In genomic region chr7:6410043-6410442, GRCm38 (mm10) we compare ENCODE assay signal across 8 mouse cellular contexts. TPM values are rescaled to one million over a fixed set of nuclear protein-coding genes. Genes with fewer than 3 reads are reported as not detected.
DNase-seq lines count a peak whose midpoint lies in the region; ATAC-seq lines count a peak whose summit lies in the region.

Gm20715 (plus strand) TSS chr7:6410277.

- no peak within 1 kb of the TSS for H3K4me3 ChIP-seq in hindbrain, embryonic 12.5 days
- no peak within 1 kb of the TSS for H3K4me3 ChIP-seq in lung, embryonic 16.5 days (ENCODE audit: low read length)

- H3K4me2 ChIP-seq in hindbrain, embryonic 12.5 days (replicated peaks) = no peak within 1 kb of the TSS
- no peak within 1 kb of the TSS for H3K4me2 ChIP-seq in lung, embryonic 16.5 days (ENCODE audit: low read depth, low read length)

- peaks cover 1% of the 10 kb centered on the region; the same call in 1 of the 2 replicates for H3K4me1 ChIP-seq in hindbrain, embryonic 12.5 days
- H3K4me1 ChIP-seq in lung, embryonic 16.5 days (replicated peaks; ENCODE audit: control insufficient read depth, insufficient read depth, low read length) = no peaks in the 10 kb centered on the region

- peak; percentile 97 for DNase-seq in ES-CJ7 (ENCODE audit: low read depth, low spot score)
- DNase-seq in c-Kit-positive CD71-positive TER-119-negative erythroid progenitor cells, embryonic 14.5 days (ENCODE audit: low read depth) = peak; percentile 97
- DNase-seq in frontal cortex, postnatal 25 days (ENCODE audit: low spot score in 2 of 2) = peak; percentile 65 to 72
- DNase-seq in layer of hippocampus, adult 9-11 months = peak; percentile 73
- peak; percentile 91 for DNase-seq in ovary, postnatal 36 days (ENCODE audit: low spot score)
- peak; percentile 63 to 66 for DNase-seq in thymus, postnatal 36 days

- no peak within 1 kb of the TSS for H3K27ac ChIP-seq in hindbrain, embryonic 12.5 days
- H3K27ac ChIP-seq in lung, embryonic 16.5 days (ENCODE audit: low read length) = no peak within 1 kb of the TSS

- peak; percentile 57 for ATAC-seq in hindbrain, embryonic 12.5 days (ENCODE audit: low FRiP score)
- peak; percentile 98 for ATAC-seq in lung, embryonic 16.5 days (ENCODE audit: low read depth)

- H3K27me3 ChIP-seq in hindbrain, embryonic 12.5 days = 0 out of 2 replicates have a peak, but pooled peaks cover 4% of the 10 kb centered on the region
- no peaks in the 10 kb centered on the region for H3K27me3 ChIP-seq in lung, embryonic 16.5 days (ENCODE audit: control insufficient read depth, insufficient read depth, low read depth, low read length)

- 3% methylated on average over 17 of the region's 17 CpGs for WGBS in hindbrain, embryonic 12.5 days
- WGBS in lung, embryonic 16.5 days = 2% methylated on average over 17 of the region's 17 CpGs

- no peaks in the 10 kb centered on the region for H3K9me3 ChIP-seq in hindbrain, embryonic 12.5 days (replicated peaks)
- H3K9me3 ChIP-seq in lung, embryonic 16.5 days (ENCODE audit: control insufficient read depth, low read length) = no peaks in the 10 kb centered on the region

- H3K9ac ChIP-seq in hindbrain, embryonic 12.5 days = no peak within 1 kb of the TSS
- H3K9ac ChIP-seq in lung, embryonic 16.5 days (ENCODE audit: low read length) = no peak within 1 kb of the TSS

- H3K36me3 ChIP-seq in hindbrain, embryonic 12.5 days = no peaks in the 10 kb centered on the region
- no peaks in the 10 kb centered on the region for H3K36me3 ChIP-seq in lung, embryonic 16.5 days (ENCODE audit: control insufficient read depth, insufficient read depth, low read length)

RNA-seq across cellular contexts. Expression of gene Gm20715, which starts in this region (rescaled TPM):
- not detected in 2 replicates for polyA plus RNA-seq in hindbrain, embryonic 12.5 days (2016; fragmentation: Nextera tagmentation; extraction: Ambion mirVana)
- polyA plus RNA-seq in lung, embryonic 16.5 days (2015; fragmentation: Nextera tagmentation; extraction: Ambion mirVana) = not detected in 2 replicates

Comparison
In these comparisons a context has a peak if more than half of its experiments do, and no peak if none do; other contexts are left out.
1. Peak in ATAC-seq in hindbrain, embryonic 12.5 days; RNA of the gene not detected or under 1 TPM.
2. Peak in ATAC-seq in lung, embryonic 16.5 days; RNA of the gene not detected or under 1 TPM.